Comparison of ENCODE assay signal across 21 mouse cellular contexts in genomic region chr11:104432251-104432650, GRCm38 (mm10). TPM values are rescaled to one million over a fixed set of nuclear protein-coding genes. Genes with fewer than 3 reads are reported as not detected.
DNase-seq lines count a peak whose midpoint lies in the region; ATAC-seq and TF ChIP-seq lines count a peak whose summit lies in the region.
"Had no signal": no experiment of that assay in that cellular context is flagged by ENCODE, and none has a peak within 500 bp of the region (broad histone marks: within the 10 kb centered on the region; RNA-seq: fewer than 3 reads in every experiment).

No protein-coding gene starts in this region.

- H3K27ac ChIP-seq in heart, embryonic 12.5 days (ENCODE audit: poor library complexity, severe bottlenecking): no peak overlapping the region
- H3K27ac ChIP-seq in lung, embryonic 14.5 days (ENCODE audit: low read depth): no peak overlapping the region
- H3K27ac ChIP-seq in MEL (ENCODE audit: control insufficient read depth, low read depth, low read length): no peak overlapping the region
- H3K27ac ChIP-seq in bone marrow macrophage, adult 2 months (ENCODE audit: insufficient read depth, low read depth, low read length): peak overlapping the region; percentile 50
- no peak overlapping the region for H3K27ac ChIP-seq in forebrain, postnatal 0 days (ENCODE audit: low read depth, low read length)
- H3K27ac ChIP-seq: embryonic facial prominence, embryonic 10.5 days; embryonic facial prominence, embryonic 12.5 days; forebrain, embryonic 13.5 days; forebrain, embryonic 15.5 days had no signal

- H3K9ac ChIP-seq in heart, embryonic 12.5 days: no peak overlapping the region
- H3K9ac ChIP-seq in lung, embryonic 14.5 days: no peak overlapping the region
- H3K9ac ChIP-seq in MEL (ENCODE audit: control insufficient read depth, low read depth, low read length, poor library complexity, severe bottlenecking): no peak overlapping the region
- no peak overlapping the region for H3K9ac ChIP-seq in forebrain, postnatal 0 days
- H3K9ac ChIP-seq: embryonic facial prominence, embryonic 12.5 days; forebrain, embryonic 13.5 days; forebrain, embryonic 15.5 days had no signal

- no peak for TF ChIP-seq POLR2A in MEL (IDR thresholded peaks at IDR 0.05; ENCODE audit: control insufficient read depth in 1 of 2, insufficient read depth in 1 of 2, low read depth in 1 of 2, low read length in 2 of 2, poor library complexity in 1 of 2)
- no peak for TF ChIP-seq POLR2A in bone marrow macrophage, adult 2 months (IDR thresholded peaks at IDR 0.05; ENCODE audit: borderline replicate concordance, low read depth, low read length)

- H3K9me3 ChIP-seq in heart, embryonic 12.5 days (replicated peaks): no peaks in the 10 kb centered on the region
- no peaks in the 10 kb centered on the region for H3K9me3 ChIP-seq in lung, embryonic 14.5 days (ENCODE audit: low read depth, low read length)
- no peaks in the 10 kb centered on the region for H3K9me3 ChIP-seq in MEL (replicated peaks; ENCODE audit: insufficient read depth, low read length)
- no peaks in the 10 kb centered on the region for H3K9me3 ChIP-seq in forebrain, postnatal 0 days (ENCODE audit: low read length)
- H3K9me3 ChIP-seq: embryonic facial prominence, embryonic 10.5 days; embryonic facial prominence, embryonic 12.5 days; forebrain, embryonic 13.5 days; forebrain, embryonic 15.5 days had no signal

- H3K4me3 ChIP-seq in heart, embryonic 12.5 days: no peak overlapping the region
- H3K4me3 ChIP-seq in lung, embryonic 14.5 days (ENCODE audit: low read depth, low read length): no peak overlapping the region
- no peak overlapping the region for H3K4me3 ChIP-seq in MEL (ENCODE audit: control insufficient read depth in 1 of 2, insufficient read depth in 1 of 2, low read depth in 2 of 2, low read length in 2 of 2)
- H3K4me3 ChIP-seq in bone marrow macrophage, adult 2 months (ENCODE audit: insufficient read depth, low read length): no peak overlapping the region
- no peak overlapping the region for H3K4me3 ChIP-seq in forebrain, postnatal 0 days (ENCODE audit: low read depth, low read length)
- H3K4me3 ChIP-seq: embryonic facial prominence, embryonic 10.5 days; embryonic facial prominence, embryonic 12.5 days; forebrain, embryonic 13.5 days; forebrain, embryonic 15.5 days had no signal

- H3K36me3 ChIP-seq in heart, embryonic 12.5 days: no peaks in the 10 kb centered on the region
- 0 out of 2 replicates have a peak, but pooled peaks cover 5% of the 10 kb centered on the region for H3K36me3 ChIP-seq in lung, embryonic 14.5 days (ENCODE audit: insufficient read depth)
- H3K36me3 ChIP-seq in MEL (ENCODE audit: control insufficient read depth in 1 of 2, insufficient read depth in 2 of 2, low read length in 2 of 2): peaks cover 18 to 53% of the 10 kb centered on the region in 2 experiments
- no peaks in the 10 kb centered on the region for H3K36me3 ChIP-seq in forebrain, postnatal 0 days (ENCODE audit: insufficient read depth)
- H3K36me3 ChIP-seq: embryonic facial prominence, embryonic 12.5 days had no signal

- H3K27me3 ChIP-seq in heart, embryonic 12.5 days (replicated peaks): no peaks in the 10 kb centered on the region
- no peaks in the 10 kb centered on the region for H3K27me3 ChIP-seq in lung, embryonic 14.5 days (ENCODE audit: insufficient read depth, low read length)
- no peaks in the 10 kb centered on the region for H3K27me3 ChIP-seq in MEL (ENCODE audit: control insufficient read depth in 1 of 2, insufficient read depth in 2 of 2, low read length in 2 of 2)
- H3K27me3 ChIP-seq in forebrain, postnatal 0 days (ENCODE audit: insufficient read depth, low read length): no peaks in the 10 kb centered on the region
- H3K27me3 ChIP-seq: embryonic facial prominence, embryonic 12.5 days; forebrain, embryonic 13.5 days; forebrain, embryonic 15.5 days; Patski had no signal

- peaks cover 25% of the 10 kb centered on the region for H3K4me1 ChIP-seq in heart, embryonic 12.5 days (replicated peaks)
- no peaks in the 10 kb centered on the region for H3K4me1 ChIP-seq in lung, embryonic 14.5 days (ENCODE audit: insufficient read depth)
- H3K4me1 ChIP-seq in MEL (ENCODE audit: control insufficient read depth in 1 of 2, insufficient read depth in 2 of 2, low read length in 2 of 2): peaks cover 24 to 45% of the 10 kb centered on the region in 2 experiments
- H3K4me1 ChIP-seq in bone marrow macrophage, adult 2 months (ENCODE audit: control insufficient read depth, insufficient read depth, low read length): peaks cover 48% of the 10 kb centered on the region
- 0 out of 2 replicates have a peak, but pooled peaks cover 3% of the 10 kb centered on the region for H3K4me1 ChIP-seq in forebrain, postnatal 0 days (ENCODE audit: insufficient read depth)

- H3K79me2 ChIP-seq in MEL (ENCODE audit: control insufficient read depth, insufficient read depth, low read length, poor library complexity): peaks cover 56% of the 10 kb centered on the region

- H3K4me2 ChIP-seq in heart, embryonic 12.5 days: no peak overlapping the region
- H3K4me2 ChIP-seq in lung, embryonic 14.5 days: no peak overlapping the region
- no peak overlapping the region for H3K4me2 ChIP-seq in forebrain, postnatal 0 days (ENCODE audit: low read depth)
- H3K4me2 ChIP-seq: embryonic facial prominence, embryonic 12.5 days; forebrain, embryonic 13.5 days; forebrain, embryonic 15.5 days had no signal

- TF ChIP-seq CTCF in lung, embryonic 14.5 days (IDR thresholded peaks at IDR 0.05; ENCODE audit: low read depth): no peak
- no peak for TF ChIP-seq CTCF in MEL (IDR thresholded peaks at IDR 0.05 in 2 of 3, conservative IDR thresholded peaks at IDR 0.05 in 1 of 3; ENCODE audit: control insufficient read depth in 1 of 3, insufficient read depth in 1 of 3, low read depth in 2 of 3, low read length in 3 of 3, poor library complexity in 1 of 3, severe bottlenecking in 1 of 3)
- TF ChIP-seq CTCF in bone marrow macrophage, adult 2 months (IDR thresholded peaks at IDR 0.05; ENCODE audit: low read depth, low read length): no peak
- no peak for TF ChIP-seq CTCF in forebrain, postnatal 0 days (IDR thresholded peaks at IDR 0.05; ENCODE audit: low read depth)

- no peak for TF ChIP-seq RAD21 in MEL (IDR thresholded peaks at IDR 0.05; ENCODE audit: low read depth, low read length)

- DNase-seq in heart, adult 8-10 months (ENCODE audit: low spot score): peak; percentile 25
- DNase-seq in lung, embryonic 14.5 days: peak; percentile 13
- DNase-seq in lung, postnatal 10 days: no peak
- peak; percentile 35 for DNase-seq in MEL (ENCODE audit: low read depth, low spot score)
- DNase-seq in forebrain, postnatal 0 days: no peak
- DNase-seq: adrenal gland, adult 8-10 months; adrenal gland, postnatal 14 days; adrenal gland, postnatal 36 days; cerebellum, adult 11 months; cerebellum, adult 18-20 months; cerebellum, adult 9-10 months; cerebellum, postnatal 10 days; cerebellum, postnatal 25 days had no signal

- TF ChIP-seq EP300 in MEL (IDR thresholded peaks at IDR 0.05; ENCODE audit: low read depth in 1 of 2, low read length in 2 of 2): peak in 1 of 2 experiments; percentile 38; a peak in 2 of 4 replicates

- ATAC-seq in heart, embryonic 12.5 days (ENCODE audit: insufficient number of reproducible peaks, low FRiP score): no peak
- no peak for ATAC-seq in lung, embryonic 14.5 days (ENCODE audit: insufficient read depth)
- ATAC-seq in forebrain, postnatal 0 days: no peak
- ATAC-seq: activated CD4-positive, CD25-positive, alpha-beta regulatory T cell, adult 4 months; forebrain, embryonic 13.5 days; forebrain, embryonic 15.5 days; Patski had no signal

TF ChIP-seq in MEL, 35 proteins besides CTCF, POLR2A, EP300 and RAD21:
- TF ChIP-seq SIN3A (IDR thresholded peaks at IDR 0.05; ENCODE audit: low read length): peak; percentile 21; the same call in 1 of the 2 replicates
- peak; percentile 37; the same call in 1 of the 2 replicates for TF ChIP-seq RCOR1 (IDR thresholded peaks at IDR 0.05; ENCODE audit: low read depth, low read length)
- no peak for TF ChIP-seq TCF12 (IDR thresholded peaks at IDR 0.05; ENCODE audit: low read depth, low read length)
- peak; percentile 52; the same call in 1 of the 2 replicates for TF ChIP-seq ETS1 (IDR thresholded peaks at IDR 0.05; ENCODE audit: low read depth, low read length)
- peak; percentile 68 for TF ChIP-seq GATA1 (IDR thresholded peaks at IDR 0.05; ENCODE audit: low read depth, low read length)

RNA-seq across cellular contexts. Expression of gene Kansl1, which starts 36.4 kb away (rescaled TPM):
- 10 to 100 TPM; 27.0 to 30.0 (median 28.8) TPM for total RNA-seq in heart, adult 8-10 months (2022)
- 18.1 and 20.4 TPM in 2 replicates for polyA plus RNA-seq in heart, embryonic 12.5 days (2016; fragmentation: Nextera tagmentation; extraction: Ambion mirVana)
- polyA plus RNA-seq in lung, embryonic 14.5 days (2014; fragmentation: Nextera tagmentation; extraction: Ambion mirVana): 27.6 and 28.1 TPM in 2 replicates
- 14.9 and 17.1 TPM in 2 replicates for total RNA-seq in MEL (2012; rRNA removed)
- 10 to 100 TPM; 56.4 to 76.3 TPM for polyA plus RNA-seq in MEL (2012; ENCODE audit: insufficient read depth in 1 of 2, insufficient read length in 2 of 2, low read depth in 1 of 2, low replicate concordance in 2 of 2, missing spikeins in 1 of 2)
- polyA plus RNA-seq in bone marrow macrophage, adult 2 months (2012; ENCODE audit: insufficient read depth, insufficient read length, missing spikeins): 37.4 and 37.9 TPM in 2 replicates
- total RNA-seq in forebrain, postnatal 0 days (2014; rRNA removed): 65.3 and 67.6 TPM in 2 replicates
- polyA plus RNA-seq in forebrain, postnatal 0 days (2015; fragmentation: Nextera tagmentation; extraction: Ambion mirVana): 19.5 and 22.0 TPM in 2 replicates

Comparison
In these comparisons a context has a peak if more than half of its experiments do, and no peak if none do; other contexts are left out.
1. DNase-seq: peak in heart, adult 8-10 months (single experiment), lung, embryonic 14.5 days (single experiment) and MEL (single experiment); none in lung, postnatal 10 days (single experiment) and forebrain, postnatal 0 days (single experiment).